Mouse (Mus musculus) MEL (cell line): ENCODE data around the gene Ahcy.

Experiments used
- BHLHE40 ChIP-seq: IDR thresholded peaks from 2 replicates; pipeline ENCODE4 v1.6.1; 2012; ENCODE audit warnings: low read depth, mild to moderate bottlenecking, inconsistent platforms, low read length, improper control_type of control experiment, borderline replicate concordance
- CTCF ChIP-seq, 3 experiments: IDR thresholded peaks in 2 of 3; conservative IDR thresholded peaks in 1 of 3; 2 replicates each; pipeline ENCODE4 v1.5.1; 2011 to 2012; ENCODE audit warnings: low read length in 3 of 3, low read depth in 2 of 3, mild to moderate bottlenecking in 2 of 3, improper control_type of control experiment in 1 of 3, inconsistent platforms in 1 of 3, mixed read lengths in 1 of 3, moderate library complexity in 1 of 3; ENCODE audit not compliant: control insufficient read depth in 1 of 3, insufficient read depth in 1 of 3, poor library complexity in 1 of 3, severe bottlenecking in 1 of 3
- HCFC1 ChIP-seq: IDR thresholded peaks from 2 replicates; pipeline ENCODE4 v1.6.1; 2012; ENCODE audit warnings: low read depth, mild to moderate bottlenecking, inconsistent platforms, low read length, improper control_type of control experiment, moderate library complexity
- MAFK ChIP-seq: IDR thresholded peaks from 2 replicates; pipeline ENCODE4 v1.6.1; 2011; ENCODE audit warnings: low read depth, mild to moderate bottlenecking, low read length, improper control_type of control experiment, borderline replicate concordance
- POLR2A ChIP-seq, 2 experiments: IDR thresholded peaks; 2 replicates each; pipeline ENCODE4 v1.6.1; 2011 to 2012; ENCODE audit warnings: low read length in 2 of 2, mild to moderate bottlenecking in 2 of 2, control low read depth in 1 of 2, improper control_type of control experiment in 1 of 2, low read depth in 1 of 2, moderate library complexity in 1 of 2; ENCODE audit not compliant: control insufficient read depth in 1 of 2, insufficient read depth in 1 of 2, poor library complexity in 1 of 2
- RAD21 ChIP-seq: IDR thresholded peaks from 2 replicates; pipeline ENCODE4 v1.6.1; 2011; ENCODE audit warnings: mild to moderate bottlenecking, low read depth, low read length, improper control_type of control experiment
- USF1 ChIP-seq: IDR thresholded peaks from 2 replicates; pipeline ENCODE4 v1.6.1; 2014; ENCODE audit warnings: low read depth, mild to moderate bottlenecking, inconsistent platforms, low read length, improper control_type of control experiment, moderate library complexity
- ZC3H11A ChIP-seq: IDR thresholded peaks from 2 replicates; pipeline ENCODE4 v1.6.1; 2012; ENCODE audit warnings: low read depth, mild to moderate bottlenecking, inconsistent platforms, low read length, improper control_type of control experiment
- ZMIZ1 ChIP-seq: IDR thresholded peaks from 2 replicates; pipeline ENCODE4 v1.6.1; 2012; ENCODE audit warnings: low read depth, mild to moderate bottlenecking, inconsistent platforms, low read length, improper control_type of control experiment, moderate library complexity

- TF ChIP-seq CTCF (IDR thresholded peaks at IDR 0.05 in 2 of 3, conservative IDR thresholded peaks at IDR 0.05 in 1 of 3; ENCODE audit: control insufficient read depth in 1 of 3, insufficient read depth in 1 of 3, low read depth in 2 of 3, low read length in 3 of 3, poor library complexity in 1 of 3, severe bottlenecking in 1 of 3): no peak
- no peak for TF ChIP-seq POLR2A (IDR thresholded peaks at IDR 0.05; ENCODE audit: control insufficient read depth in 1 of 2, insufficient read depth in 1 of 2, low read depth in 1 of 2, low read length in 2 of 2, poor library complexity in 1 of 2)
- TF ChIP-seq HCFC1: no peak
- TF ChIP-seq ZC3H11A: no peak
- no peak for TF ChIP-seq ZMIZ1
- TF ChIP-seq RAD21: no peak
- no peak for TF ChIP-seq BHLHE40
- no peak for TF ChIP-seq USF1
- TF ChIP-seq MAFK: no peak
These were observed 21.6 kb downstream of the Ahcy start for GRCm38 (mm10) chr2:155052681-155053080.
